Mouse (Mus musculus): ENCODE data around the gene Il17c. TPM values are rescaled to one million over a fixed set of nuclear protein-coding genes. Genes with fewer than 3 reads are reported as not detected.

The Il17c gene
- polyA plus RNA-seq, 1 experiment from 2014 or later = not detected

DNA sequence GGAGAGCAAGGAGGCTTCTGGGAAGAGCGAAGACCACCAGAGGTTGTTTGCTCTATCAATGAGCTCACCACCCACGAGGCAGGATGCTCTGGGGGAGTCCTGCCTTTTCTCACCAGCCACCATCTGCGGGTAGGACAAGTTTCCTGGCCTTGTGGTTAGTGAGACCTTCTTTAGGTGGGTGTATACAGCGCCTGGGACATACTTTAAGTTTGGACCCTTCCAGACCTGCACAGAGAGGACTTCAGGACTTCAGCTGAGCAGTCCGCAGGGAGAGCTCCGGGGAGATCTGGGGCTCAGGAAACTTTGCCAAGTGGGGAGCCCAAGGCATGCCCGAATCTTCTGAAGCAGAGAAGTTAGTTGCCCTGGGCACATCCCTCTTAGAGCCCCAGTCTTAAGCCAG lies 38.2 kb downstream of the Il17c start:
- WGBS = 23% methylated on average over 7 of the region's 7 CpGs
- Histone ChIP-seq H3K27ac (ENCODE audit: poor library complexity, severe bottlenecking) (no peak overlapping the region), H3K4me1 (replicated peaks) (peaks cover 62% of the 10 kb centered on the region), H3K9ac (peak overlapping the region; percentile 56), H3K4me3 (peak overlapping the region; percentile 40), H3K4me2 (peak overlapping the region; percentile 73), H3K27me3 (replicated peaks) (peaks cover 47% of the 10 kb centered on the region), H3K9me3 (replicated peaks) (no peaks in the 10 kb centered on the region), H3K36me3 (no peaks in the 10 kb centered on the region)
- ATAC-seq (ENCODE audit: insufficient number of reproducible peaks, low FRiP score) = no peak

DNA sequence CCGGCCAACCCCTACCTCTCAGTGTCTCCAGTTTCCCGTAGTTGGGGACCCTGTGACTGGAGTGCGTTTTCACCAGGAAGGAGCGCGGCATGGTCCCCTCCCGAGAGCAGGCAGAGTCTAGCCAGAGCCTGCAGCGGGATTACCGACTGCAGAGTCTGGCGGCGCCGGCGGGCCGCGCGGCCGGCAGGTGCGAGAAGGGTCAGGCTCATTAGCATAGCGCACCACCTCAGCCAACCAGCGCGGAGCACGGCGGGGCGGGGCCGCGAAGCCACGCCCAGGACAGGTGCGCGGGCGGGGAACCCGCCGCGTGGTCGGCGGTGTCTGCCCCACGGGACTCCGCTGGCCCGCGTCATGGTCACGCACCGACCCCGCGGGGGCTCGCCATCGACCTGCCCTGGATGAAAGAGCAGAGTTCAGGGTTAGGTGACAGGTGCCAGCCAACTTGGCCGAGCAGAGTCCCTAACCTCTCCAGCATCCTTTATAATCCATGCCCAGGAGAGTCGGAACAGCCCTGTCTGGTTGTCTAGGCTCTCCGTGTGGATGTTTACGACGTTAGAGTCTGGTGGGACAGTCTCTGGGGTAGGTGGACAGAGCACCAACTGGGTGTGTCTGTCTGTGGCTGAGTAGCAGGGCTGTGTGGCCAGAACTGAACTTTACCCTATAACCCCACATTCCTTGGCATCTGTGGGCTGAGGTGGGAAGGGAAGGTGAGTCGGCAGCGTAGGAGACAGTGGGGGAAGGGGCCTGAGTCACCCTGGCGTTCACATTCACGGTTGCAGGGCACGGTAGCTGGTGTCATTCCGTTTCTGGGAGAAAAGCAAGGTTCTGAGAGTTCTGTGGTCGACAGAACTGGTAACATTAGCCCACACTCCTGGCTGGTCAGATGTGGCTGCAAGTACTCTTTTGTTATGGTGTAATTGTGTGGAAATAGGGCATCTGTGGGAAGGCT lies 39.0 kb downstream of the Il17c start, which contains the start of gene Snai3:
Snai3 (minus strand) TSS at position 210 of the 949 bp plus-strand sequence.
- peak; percentile 62 for ATAC-seq (ENCODE audit: insufficient number of reproducible peaks, low FRiP score)
- WGBS = 6% methylated on average over 56 of the region's 56 CpGs
- peaks cover 64% of the 10 kb centered on the region for H3K4me1 ChIP-seq (replicated peaks)
- H3K27me3 ChIP-seq (replicated peaks) = peaks cover 47% of the 10 kb centered on the region
- peak within 1 kb of the TSS; percentile 73 for H3K4me2 ChIP-seq
- H3K4me3 ChIP-seq = peak within 1 kb of the TSS; percentile 40
- no peak within 1 kb of the TSS for H3K27ac ChIP-seq (ENCODE audit: poor library complexity, severe bottlenecking)
- peaks cover 6% of the 10 kb centered on the region; the same call in 1 of the 2 replicates for H3K36me3 ChIP-seq
- no peaks in the 10 kb centered on the region for H3K9me3 ChIP-seq (replicated peaks)
- peak within 1 kb of the TSS; percentile 56 for H3K9ac ChIP-seq

DNA sequence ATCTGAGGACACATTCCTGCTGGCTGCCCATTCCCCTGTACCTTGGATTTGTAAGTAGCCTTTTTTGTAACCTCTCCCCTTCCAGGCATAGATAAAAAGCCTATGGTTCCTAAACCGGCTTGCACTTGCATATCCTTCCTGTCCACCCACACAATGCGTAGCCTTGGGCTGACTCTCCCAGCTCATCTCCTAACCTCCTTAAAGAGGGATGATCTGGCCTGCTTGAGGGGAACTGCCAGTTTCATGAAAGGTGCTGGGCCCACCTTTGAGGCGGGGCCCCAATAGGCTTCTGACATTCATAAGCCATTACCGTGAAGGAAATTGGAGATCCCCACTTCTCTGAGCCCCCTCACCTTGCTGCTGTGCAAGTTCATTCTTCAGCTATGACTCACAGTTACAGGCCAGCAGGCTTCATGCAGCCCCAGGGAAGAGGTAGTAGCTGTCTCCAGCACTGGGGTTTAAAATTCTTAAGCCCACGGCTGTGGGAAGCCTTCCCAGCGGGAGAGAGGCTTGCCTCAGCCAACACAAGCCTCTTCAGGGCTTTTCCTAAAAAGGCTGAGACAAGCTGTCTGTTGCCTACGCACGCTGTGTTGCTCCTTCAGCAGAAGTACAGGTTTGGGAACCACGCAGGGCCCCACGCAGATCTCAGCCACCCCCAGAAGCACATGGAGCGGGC lies 39.8 kb downstream of the Il17c start:
- Histone ChIP-seq H3K27ac (ENCODE audit: poor library complexity, severe bottlenecking) (no peak overlapping the region), H3K9ac (no peak overlapping the region), H3K4me1 (replicated peaks) (peaks cover 64% of the 10 kb centered on the region), H3K4me3 (no peak overlapping the region), H3K9me3 (replicated peaks) (no peaks in the 10 kb centered on the region), H3K4me2 (no peak overlapping the region; the same call in 1 of the 2 replicates), H3K36me3 (peaks cover 13% of the 10 kb centered on the region), H3K27me3 (replicated peaks) (peaks cover 43% of the 10 kb centered on the region)
- ATAC-seq (ENCODE audit: insufficient number of reproducible peaks, low FRiP score) = no peak
- 64% methylated on average over 11 of the region's 11 CpGs for WGBS

DNA sequence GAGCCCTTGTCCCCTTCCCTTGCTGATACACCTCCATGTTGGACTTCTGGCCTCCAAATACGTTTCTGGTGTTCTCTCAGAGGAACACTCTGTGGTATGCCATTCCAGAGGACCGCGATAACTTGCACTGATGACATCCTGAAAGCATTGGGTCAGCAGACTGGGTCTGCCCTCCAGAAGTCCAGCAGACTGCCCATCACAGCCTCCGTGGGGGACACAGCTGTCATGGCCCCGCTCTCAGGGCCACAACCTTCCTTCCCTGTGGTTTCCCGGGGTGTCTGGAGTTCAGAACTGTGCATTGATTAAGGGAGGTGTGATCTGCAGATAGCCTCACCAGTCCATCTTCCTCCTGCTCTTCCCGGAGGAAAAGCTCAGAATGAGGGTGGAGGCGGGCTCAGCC lies 40.7 kb downstream of the Il17c start:
- 60% methylated on average over 8 of the region's 8 CpGs for WGBS
- no peak overlapping the region for H3K4me2 ChIP-seq
- no peaks in the 10 kb centered on the region for H3K9me3 ChIP-seq (replicated peaks)
- no peak overlapping the region for H3K9ac ChIP-seq
- H3K27me3 ChIP-seq (replicated peaks) = peaks cover 41% of the 10 kb centered on the region
- H3K4me3 ChIP-seq = no peak overlapping the region
- no peak for ATAC-seq (ENCODE audit: insufficient number of reproducible peaks, low FRiP score)
- peaks cover 22% of the 10 kb centered on the region for H3K36me3 ChIP-seq
- no peak overlapping the region for H3K27ac ChIP-seq (ENCODE audit: poor library complexity, severe bottlenecking)
- peaks cover 59% of the 10 kb centered on the region for H3K4me1 ChIP-seq (replicated peaks)

DNA sequence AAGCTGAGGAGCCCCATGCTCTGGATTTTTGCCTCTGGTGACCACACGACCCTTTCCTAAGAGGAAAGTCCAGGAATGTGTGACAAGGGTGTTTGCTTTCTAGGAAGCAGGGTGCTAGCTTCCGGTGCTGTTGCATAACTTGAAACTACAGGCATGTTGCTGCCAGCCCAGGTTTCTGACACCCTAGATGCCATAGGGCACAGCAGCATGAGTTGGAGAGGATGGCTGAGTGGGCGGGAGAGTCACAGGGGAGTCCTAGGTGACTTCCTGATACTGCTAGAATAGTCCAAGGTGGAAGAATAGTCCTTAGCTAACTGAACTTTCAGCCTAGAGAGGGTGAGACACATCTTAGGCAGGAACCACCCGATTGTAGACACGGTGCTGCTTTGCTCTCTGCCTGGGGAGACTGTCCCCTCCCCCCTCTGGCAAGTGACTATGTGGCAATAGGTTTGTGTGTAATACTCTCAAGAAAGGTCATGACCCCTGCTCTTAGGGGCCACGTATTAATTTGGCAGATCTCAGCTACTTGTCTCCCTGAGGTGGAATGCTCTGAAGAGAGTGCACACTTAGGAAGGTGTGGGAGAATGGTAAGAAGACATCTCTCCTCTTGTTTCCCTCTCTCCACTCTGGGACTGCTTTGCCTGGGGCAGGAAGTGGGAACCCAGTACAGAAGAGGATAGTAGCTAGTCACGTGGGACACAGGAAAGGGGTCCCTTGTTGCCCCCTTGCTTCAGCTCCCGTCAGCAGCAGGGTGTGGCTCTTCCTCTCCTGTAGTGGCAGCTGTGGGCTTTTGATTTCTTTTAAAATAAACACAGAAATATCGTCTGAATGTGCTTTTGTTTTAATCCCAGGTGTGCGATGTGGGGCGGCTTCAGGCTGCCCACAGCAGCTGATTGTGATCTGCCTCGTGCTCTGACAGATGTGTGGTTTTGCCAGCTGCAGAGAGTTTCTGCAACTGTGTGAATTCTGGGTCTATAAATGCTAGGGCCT lies 42.1 kb downstream of the Il17c start:
- no peak for ATAC-seq (ENCODE audit: insufficient number of reproducible peaks, low FRiP score)
- Histone ChIP-seq H3K4me3 (no peak overlapping the region), H3K4me1 (replicated peaks) (peaks cover 55% of the 10 kb centered on the region), H3K36me3 (peaks cover 36% of the 10 kb centered on the region), H3K9ac (no peak overlapping the region), H3K4me2 (no peak overlapping the region), H3K27me3 (replicated peaks) (peaks cover 33% of the 10 kb centered on the region), H3K27ac (ENCODE audit: poor library complexity, severe bottlenecking) (no peak overlapping the region), H3K9me3 (replicated peaks) (no peaks in the 10 kb centered on the region)
- WGBS = 44% methylated on average over 12 of the region's 12 CpGs

DNA sequence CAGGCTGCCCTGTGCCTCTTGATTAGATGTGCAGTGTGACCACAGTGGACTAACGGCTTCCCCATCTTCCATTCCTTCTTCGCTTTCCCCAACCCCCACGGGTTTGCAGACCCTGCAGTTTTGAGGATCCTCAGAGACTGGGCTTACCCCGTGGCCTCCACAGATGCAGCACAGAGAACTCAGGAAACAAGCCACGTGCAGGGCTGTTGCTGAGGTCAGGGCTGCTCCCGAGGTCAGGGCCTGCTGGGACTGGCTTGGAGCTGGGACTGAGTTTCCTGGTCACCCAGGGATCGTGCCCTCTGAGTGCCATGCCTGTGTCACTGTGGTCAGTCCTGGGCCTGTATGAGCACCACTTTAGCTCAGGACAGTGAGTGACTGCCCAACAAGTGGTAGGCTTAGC lies 43.2 kb downstream of the Il17c start:
- Histone ChIP-seq H3K9me3 (replicated peaks) (no peaks in the 10 kb centered on the region), H3K4me1 (replicated peaks) (peaks cover 50% of the 10 kb centered on the region), H3K27ac (ENCODE audit: poor library complexity, severe bottlenecking) (no peak overlapping the region), H3K9ac (no peak overlapping the region), H3K27me3 (replicated peaks) (peaks cover 25% of the 10 kb centered on the region), H3K36me3 (peaks cover 44% of the 10 kb centered on the region), H3K4me2 (no peak overlapping the region), H3K4me3 (no peak overlapping the region)
- WGBS = 55% methylated on average over 7 of the region's 7 CpGs
- no peak for ATAC-seq (ENCODE audit: insufficient number of reproducible peaks, low FRiP score)

DNA sequence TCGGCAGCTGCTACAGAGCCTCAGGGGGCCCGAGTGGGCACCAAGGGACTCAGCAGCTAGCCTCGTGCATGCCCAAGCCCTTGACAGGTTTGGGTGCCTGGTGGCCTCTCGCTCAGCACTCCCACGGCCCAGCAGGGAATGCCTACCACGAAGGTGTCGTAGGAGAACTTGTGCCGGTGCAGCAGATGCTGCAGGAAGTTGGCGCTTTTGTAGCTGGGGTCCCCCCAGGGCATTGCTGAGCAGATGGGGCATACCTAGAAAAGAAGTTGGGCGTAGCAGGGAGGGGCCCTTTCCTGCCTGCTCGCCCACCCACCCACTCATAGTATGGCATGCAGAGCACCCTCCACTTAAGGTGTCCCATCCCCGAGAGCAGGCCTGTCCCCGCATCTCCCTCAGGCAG lies 46.0 kb downstream of the Il17c start:
- peaks cover 22% of the 10 kb centered on the region for H3K4me1 ChIP-seq (replicated peaks)
- no peaks in the 10 kb centered on the region for H3K27me3 ChIP-seq (replicated peaks)
- no peak overlapping the region for H3K4me2 ChIP-seq
- H3K36me3 ChIP-seq = peaks cover 58% of the 10 kb centered on the region
- no peak overlapping the region for H3K27ac ChIP-seq (ENCODE audit: poor library complexity, severe bottlenecking)
- ATAC-seq (ENCODE audit: insufficient number of reproducible peaks, low FRiP score) = no peak
- WGBS = 87% methylated on average over 13 of the region's 13 CpGs
- no peak overlapping the region for H3K9ac ChIP-seq
- H3K9me3 ChIP-seq (replicated peaks) = no peaks in the 10 kb centered on the region
- no peak overlapping the region for H3K4me3 ChIP-seq

DNA sequence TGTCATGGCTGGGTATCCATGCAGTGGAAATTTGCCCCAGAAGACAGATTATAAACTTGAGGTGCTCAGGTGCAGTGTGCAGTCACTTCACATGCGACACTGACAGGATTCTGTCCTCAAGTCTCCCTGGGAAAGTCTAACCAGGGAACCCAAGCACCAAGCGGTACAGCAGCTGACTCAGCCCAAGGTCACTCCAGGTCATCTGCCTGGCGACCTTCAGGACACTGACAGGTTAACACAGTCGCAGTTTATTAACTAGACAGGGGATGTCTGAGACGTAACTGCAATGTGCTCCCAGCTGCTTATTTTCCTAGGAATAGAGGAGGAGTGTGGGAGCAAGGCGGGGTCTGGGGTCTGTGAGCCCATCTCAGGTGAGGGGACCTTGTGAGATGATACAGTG lies 47.6 kb downstream of the Il17c start:
- WGBS = 70% methylated on average over 6 of the region's 6 CpGs
- no peak overlapping the region for H3K4me3 ChIP-seq
- no peak overlapping the region for H3K4me2 ChIP-seq
- H3K27me3 ChIP-seq (replicated peaks) = no peaks in the 10 kb centered on the region
- H3K27ac ChIP-seq (ENCODE audit: poor library complexity, severe bottlenecking) = no peak overlapping the region
- peaks cover 70% of the 10 kb centered on the region for H3K36me3 ChIP-seq
- no peaks in the 10 kb centered on the region for H3K9me3 ChIP-seq (replicated peaks)
- peaks cover 14% of the 10 kb centered on the region for H3K4me1 ChIP-seq (replicated peaks)
- ATAC-seq (ENCODE audit: insufficient number of reproducible peaks, low FRiP score) = no peak
- H3K9ac ChIP-seq = no peak overlapping the region

DNA sequence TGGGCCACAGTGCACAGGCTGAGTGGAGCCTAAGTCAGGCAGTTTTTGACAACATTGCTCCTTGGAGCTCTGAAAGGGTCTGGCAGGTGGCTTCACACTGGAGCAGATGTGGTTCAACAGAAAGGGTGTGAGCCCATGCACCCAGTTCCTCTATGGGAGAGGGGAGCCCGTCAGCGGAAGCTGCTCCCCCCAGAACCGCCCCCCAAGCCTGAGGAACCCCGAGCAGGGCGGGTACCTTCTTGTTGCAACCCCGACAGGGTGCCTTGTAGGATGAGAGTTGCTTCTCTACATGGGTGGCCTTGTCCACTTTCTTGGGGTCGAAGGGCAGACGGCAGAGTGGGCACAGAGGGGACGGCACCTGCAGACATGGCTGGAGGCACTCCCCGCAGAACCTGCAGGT lies 48.1 kb downstream of the Il17c start:
- Histone ChIP-seq H3K4me2 (no peak overlapping the region), H3K4me3 (no peak overlapping the region), H3K27ac (ENCODE audit: poor library complexity, severe bottlenecking) (no peak overlapping the region), H3K9me3 (replicated peaks) (no peaks in the 10 kb centered on the region), H3K27me3 (replicated peaks) (no peaks in the 10 kb centered on the region), H3K36me3 (peaks cover 70% of the 10 kb centered on the region), H3K9ac (no peak overlapping the region), H3K4me1 (replicated peaks) (peaks cover 15% of the 10 kb centered on the region)
- no peak for ATAC-seq (ENCODE audit: insufficient number of reproducible peaks, low FRiP score)
- 85% methylated on average over 10 of the region's 10 CpGs for WGBS

DNA sequence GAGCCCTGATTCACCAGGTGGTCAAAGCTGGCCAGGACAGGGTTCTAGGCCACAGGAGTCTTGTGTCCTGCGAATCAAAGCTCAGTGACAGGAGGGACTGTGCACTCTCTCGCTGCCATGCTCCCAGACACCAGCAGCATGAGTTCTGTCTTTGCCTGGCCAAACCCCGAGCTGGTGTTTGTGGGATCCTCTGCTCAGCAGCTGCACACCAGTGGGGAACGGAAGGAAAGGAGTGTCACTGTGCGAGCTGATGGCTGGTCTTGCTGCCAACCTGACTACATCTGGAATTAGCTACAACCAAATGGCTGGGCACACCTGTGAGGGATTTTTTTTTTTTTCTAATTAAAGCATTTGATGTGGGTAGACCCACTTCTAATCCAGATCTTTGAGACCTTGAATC lies 48.9 kb downstream of the Il17c start:
- Histone ChIP-seq H3K9ac (no peak overlapping the region), H3K27ac (ENCODE audit: poor library complexity, severe bottlenecking) (no peak overlapping the region), H3K4me2 (no peak overlapping the region), H3K27me3 (replicated peaks) (no peaks in the 10 kb centered on the region), H3K9me3 (replicated peaks) (no peaks in the 10 kb centered on the region), H3K36me3 (peaks cover 66% of the 10 kb centered on the region), H3K4me3 (no peak overlapping the region), H3K4me1 (replicated peaks) (peaks cover 15% of the 10 kb centered on the region)
- ATAC-seq (ENCODE audit: insufficient number of reproducible peaks, low FRiP score) = no peak
- WGBS = 80% methylated on average over 5 of the region's 5 CpGs
